Mouse (Mus musculus) erythroblast, adult 5-6 weeks (primary cell): ENCODE measurements around the gene Cyp17a1. TPM values are rescaled to one million over a fixed set of nuclear protein-coding genes. Genes with fewer than 3 reads are reported as not detected.

ENCODE experiments used
- ATAC-seq: replicated peaks from 2 replicates; pipeline ENCODE4 v1.8.0; 2016; ENCODE audit warnings: moderate number of reproducible peaks, mild to moderate bottlenecking, moderate TSS enrichment, inconsistent platforms; ENCODE audit not compliant: poor library complexity, low FRiP score, severe bottlenecking
- total RNA-seq, 2 experiments: library from RNA; stranded (forward) in 1 of 2; stranded (reverse) in 1 of 2; fragments of 150-400 nt in 1 of 2; fragments of 200-764, 138-1000 nt in 1 of 2; gene quantifications; 2 replicates each; pipeline versions ENCODE4 v1.2.3 to v1.2.4; 2015 to 2017; ENCODE audit warnings: low replicate concordance in 2 of 2

Gene Cyp17a1
- total RNA-seq, 2 experiments from 2014 or later = not detected

DNA sequence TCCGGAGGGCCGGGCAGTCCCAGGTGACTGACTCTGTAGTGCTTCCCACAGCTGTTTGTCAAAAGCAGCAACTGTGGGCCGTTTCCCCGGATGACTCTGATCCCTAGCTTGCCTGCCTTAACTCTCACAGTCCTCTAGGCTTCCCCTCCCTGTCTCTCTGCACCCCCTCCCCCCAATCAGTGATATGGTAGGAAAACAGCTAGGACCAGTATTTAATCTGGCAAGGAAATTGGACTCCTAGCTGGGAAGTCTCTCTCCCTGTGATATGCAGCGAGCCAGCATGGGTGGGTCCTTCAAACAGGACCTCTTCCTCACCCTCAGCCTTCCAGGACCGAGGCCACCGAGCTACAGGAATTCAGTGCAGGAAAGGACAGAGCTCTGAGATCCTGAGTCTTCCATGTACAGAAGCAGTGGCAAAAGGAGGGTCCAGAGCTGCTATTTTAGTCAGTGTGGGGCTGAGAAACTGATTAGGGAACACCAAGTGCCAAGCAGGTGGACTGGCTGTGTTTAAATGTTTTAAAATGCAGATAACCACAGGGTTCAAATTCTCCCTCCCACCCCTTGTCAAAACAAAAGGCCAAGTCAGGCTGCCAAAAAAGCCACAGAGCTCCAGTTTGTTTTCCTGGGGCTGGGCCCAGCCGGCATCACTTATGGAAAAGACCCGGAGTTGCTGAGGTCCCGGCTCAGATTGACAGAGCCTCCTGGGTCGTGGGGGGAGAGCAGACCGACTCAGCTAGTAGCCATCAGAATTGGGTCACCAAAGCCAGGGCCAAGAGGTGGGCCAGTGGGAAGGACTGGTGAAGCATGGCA, 28.0 kb downstream of the Cyp17a1 start:
- no peak for ATAC-seq

DNA sequence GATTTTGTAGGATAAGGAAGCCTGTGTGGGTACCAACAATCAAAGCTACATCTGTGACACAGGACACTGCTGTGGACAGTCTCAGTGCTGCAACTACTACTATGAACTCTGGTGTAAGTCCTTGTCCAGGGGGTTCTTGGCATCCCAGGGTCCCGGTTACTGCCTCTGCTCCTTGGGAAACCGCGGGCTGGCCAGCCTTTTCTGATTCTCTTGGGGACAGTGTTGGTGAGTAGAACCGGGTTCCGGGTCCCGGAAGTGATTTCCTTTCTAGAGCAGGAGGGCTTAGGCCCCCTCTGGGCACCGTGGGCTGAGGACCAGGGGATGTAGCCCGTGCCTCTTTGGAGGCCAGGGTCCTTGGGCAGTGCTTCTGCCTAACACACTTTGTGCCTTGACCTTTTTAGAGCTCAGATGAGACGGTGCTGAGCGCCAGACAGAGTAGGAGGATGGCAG, 28.6 kb downstream of the Cyp17a1 start:
- ATAC-seq = no peak

- no peak for ATAC-seq
Measured at GRCm38 (mm10) chr19:46643236-46643635, 29.7 kb downstream of the Cyp17a1 start.

GRCm38 (mm10) chr19:46642136-46642753, 30.7 kb downstream of the Cyp17a1 start:
- no peak for ATAC-seq

- no peak for ATAC-seq
Measured at GRCm38 (mm10) chr19:46641420-46642085, 31.4 kb downstream of the Cyp17a1 start.

- ATAC-seq = no peak
Measured at GRCm38 (mm10) chr19:46640780-46641179, 32.2 kb downstream of the Cyp17a1 start.

GRCm38 (mm10) chr19:46639496-46639895, 33.5 kb downstream of the Cyp17a1 start:
- no peak for ATAC-seq

GRCm38 (mm10) chr19:46639053-46639452, 33.9 kb downstream of the Cyp17a1 start:
- no peak for ATAC-seq

DNA sequence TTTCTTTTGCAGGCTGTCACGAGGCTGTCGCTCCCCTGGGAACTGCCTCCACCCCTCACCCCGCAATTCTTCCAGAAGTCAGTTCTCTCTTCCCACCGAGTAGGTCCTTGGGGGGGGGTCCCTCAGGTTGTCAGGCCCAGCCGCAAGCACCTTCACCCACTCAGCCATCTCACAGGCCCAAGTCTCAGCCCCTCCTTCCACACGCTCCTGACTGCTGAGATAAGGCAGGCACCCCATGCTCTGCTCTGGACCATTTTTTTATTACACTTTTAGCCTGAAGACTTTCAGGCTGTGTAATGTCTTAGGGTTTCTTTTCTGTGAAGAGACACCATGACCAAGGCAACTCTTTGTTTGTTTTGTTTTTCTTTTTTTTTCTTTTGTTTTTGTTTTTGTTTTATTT, 35.4 kb downstream of the Cyp17a1 start:
- no peak for ATAC-seq

- ATAC-seq = no peak
Measured at GRCm38 (mm10) chr19:46635766-46636165, 37.2 kb downstream of the Cyp17a1 start.

DNA sequence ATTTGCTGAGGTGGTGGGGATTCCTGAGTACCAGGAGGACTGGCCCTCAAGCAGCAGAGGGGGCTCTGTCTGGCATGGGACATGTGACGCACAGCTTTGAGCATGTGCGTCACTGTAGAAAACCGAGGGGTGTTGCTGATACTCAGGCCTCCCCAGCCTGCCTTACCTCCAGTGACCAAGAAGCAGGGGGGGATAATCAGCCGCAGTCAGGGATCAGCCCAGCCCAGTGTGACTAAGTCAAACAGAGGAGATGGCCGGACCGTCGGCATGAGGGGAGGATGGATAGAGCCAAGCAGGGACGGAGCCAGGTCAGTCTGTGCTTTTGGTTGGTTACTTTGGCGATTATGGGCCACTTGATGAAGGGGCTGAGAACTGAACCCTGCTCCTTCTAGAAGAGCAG, 41.3 kb downstream of the Cyp17a1 start:
- ATAC-seq = no peak

GRCm38 (mm10) chr19:46629807-46630206, 43.2 kb downstream of the Cyp17a1 start:
- ATAC-seq = no peak

GRCm38 (mm10) chr19:46628403-46628802, 44.6 kb downstream of the Cyp17a1 start:
- no peak for ATAC-seq

- no peak for ATAC-seq
Measured at GRCm38 (mm10) chr19:46625519-46625918, 47.5 kb downstream of the Cyp17a1 start.

GRCm38 (mm10) chr19:46625015-46625414, 48.0 kb downstream of the Cyp17a1 start:
- ATAC-seq = no peak

DNA sequence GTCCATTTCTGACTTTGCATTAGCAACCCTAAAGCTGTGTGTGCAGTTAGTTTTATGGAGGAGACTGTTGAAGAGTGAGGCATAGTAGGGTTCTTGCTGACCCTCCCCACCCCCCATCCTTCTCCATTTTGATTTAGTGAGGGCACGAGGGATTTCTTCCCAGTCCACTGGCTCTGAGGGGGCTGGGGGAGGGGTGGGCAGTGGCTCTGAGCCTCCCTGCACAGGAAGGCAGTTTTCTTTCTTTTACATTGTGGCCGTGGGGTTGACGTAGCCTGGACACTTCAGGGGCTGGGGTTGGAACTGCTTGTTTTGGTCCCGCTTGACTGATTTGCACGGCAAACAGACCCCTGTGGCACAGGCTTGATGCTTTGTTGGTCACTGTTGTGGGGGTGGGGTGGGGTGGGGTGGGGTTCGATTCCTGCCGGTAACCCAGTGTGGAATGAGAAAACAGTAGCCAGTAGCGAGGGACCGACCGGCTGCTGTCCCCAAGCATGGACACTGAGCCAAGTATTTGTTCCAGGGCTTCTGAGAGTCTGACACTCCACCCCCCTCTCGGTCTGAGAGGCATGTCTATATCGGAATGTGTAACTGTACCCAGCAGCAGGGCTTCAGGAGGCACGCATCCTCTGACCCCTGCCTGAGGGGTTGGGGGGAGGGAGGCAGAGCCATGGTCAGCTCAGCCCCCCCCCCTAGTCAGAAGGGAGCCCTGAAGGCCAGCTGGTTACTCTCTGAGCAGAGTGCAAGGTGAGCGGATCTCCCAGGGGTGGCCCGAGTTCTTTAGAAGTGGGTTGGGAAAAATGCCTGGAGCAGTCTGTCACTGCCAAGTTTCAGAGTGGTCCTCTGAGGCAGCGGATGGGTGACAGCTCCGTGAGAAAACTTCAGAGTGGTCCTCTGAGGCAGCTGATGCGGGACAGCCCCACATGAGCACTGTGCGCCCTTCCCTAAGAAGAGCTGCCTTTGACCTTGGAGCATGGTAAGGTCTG, 48.9 kb downstream of the Cyp17a1 start:
- no peak for ATAC-seq

GRCm38 (mm10) chr19:46623194-46623667, 49.7 kb downstream of the Cyp17a1 start:
- ATAC-seq = no peak

DNA sequence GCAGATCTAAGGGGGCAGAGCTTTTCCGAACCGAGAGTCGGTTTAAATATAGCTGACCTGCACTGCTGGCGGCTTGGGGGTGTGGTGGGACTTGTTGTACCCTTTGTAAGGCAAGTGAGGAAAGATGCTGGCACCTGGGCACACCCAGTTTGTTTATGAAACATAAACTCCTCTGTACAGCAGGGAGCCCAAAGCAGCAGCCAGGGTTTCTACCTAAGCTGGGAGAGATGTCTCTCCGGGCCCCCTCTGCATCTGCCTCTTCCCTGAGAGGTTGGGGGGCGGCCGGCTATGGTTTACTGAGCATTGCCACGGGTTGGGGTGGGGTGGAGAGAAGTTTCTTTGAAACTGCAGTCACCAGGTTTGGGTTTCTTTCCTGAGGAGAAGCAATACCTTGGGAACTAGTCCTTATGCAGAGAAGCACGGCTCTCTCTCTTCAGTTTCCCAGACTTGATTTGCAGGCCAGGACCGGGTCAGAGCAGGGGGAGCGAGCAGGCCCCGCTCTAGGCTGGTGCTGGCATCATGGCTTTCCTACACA, 50.2 kb downstream of the Cyp17a1 start:
- ATAC-seq = no peak
